Mouse (Mus musculus) midbrain, embryonic 16.5 days (tissue): ENCODE results near the gene Slc23a4. TPM values are rescaled to one million over a fixed set of nuclear protein-coding genes. Genes with fewer than 3 reads are reported as not detected.

Experiments used
- ATAC-seq: fragments of 200-750 bp; cut with Nextera tagmentation; 2 replicates; pipeline ENCODE4 v1.8.0; 2017; ENCODE audit warnings: moderate TSS enrichment
- H3K27ac ChIP-seq: fragments of 300-500 bp; sonication (generic); 2 replicates; pipeline ENCODE4 v1.5.1; 2014; ENCODE audit warnings: mild to moderate bottlenecking, low read length, mixed read lengths
- H3K27me3 ChIP-seq: fragments of 300-500 bp; sonication (generic); 2 replicates; pipeline ENCODE4 v1.6.1; 2014; ENCODE audit warnings: low read depth, low read length, mixed read lengths; ENCODE audit not compliant: control insufficient read depth, insufficient read depth
- H3K36me3 ChIP-seq: fragments of 300-500 bp; sonication (generic); 2 replicates; pipeline ENCODE4 v1.6.1; 2014; ENCODE audit warnings: mild to moderate bottlenecking, low read length, moderate library complexity, mixed read lengths; ENCODE audit not compliant: control insufficient read depth, insufficient read depth
- H3K4me1 ChIP-seq: fragments of 300-500 bp; sonication (generic); 2 replicates; pipeline ENCODE4 v1.6.1; 2014; ENCODE audit warnings: mild to moderate bottlenecking, low read length, mixed read lengths; ENCODE audit not compliant: control insufficient read depth, insufficient read depth
- H3K4me2 ChIP-seq: fragments of 300-500 bp; sonication (generic); 2 replicates; pipeline ENCODE4 v1.6.1; 2014; ENCODE audit warnings: mild to moderate bottlenecking, low read length, mixed read lengths
- H3K4me3 ChIP-seq: fragments of 300-500 bp; sonication (generic); 2 replicates; pipeline ENCODE4 v1.5.1; 2014; ENCODE audit warnings: low read depth, mild to moderate bottlenecking, low read length, moderate library complexity, mixed read lengths
- H3K9ac ChIP-seq: fragments of 300-500 bp; sonication (generic); 2 replicates; pipeline ENCODE4 v1.6.1; 2014; ENCODE audit warnings: low read depth, low read length, mixed read lengths
- H3K9me3 ChIP-seq: fragments of 300-500 bp; sonication (generic); replicated peaks from 2 replicates; pipeline ENCODE4 v1.6.1; 2014; ENCODE audit warnings: mild to moderate bottlenecking, low read length, mixed read lengths; ENCODE audit not compliant: control insufficient read depth, poor library complexity, severe bottlenecking
- WGBS: fragments of 180-500 bp; shearing (Covaris S2); extraction: QIAGEN DNeasy Blood & Tissue Kit; methylation state at CpG from one replicate; pipeline ENCODE4 v1.1.7; 2014; 5-methylcytosine and 5-hydroxymethylcytosine counted together
- polyA plus RNA-seq: library from polyadenylated mRNA; unstranded; fragments of >200 nt; fragmentation: Nextera tagmentation; extraction: Ambion mirVana; gene quantifications from 2 replicates; pipeline ENCODE4 v1.2.1, GENCODE M21; 2015

Slc23a4 gene
- polyA plus RNA-seq, 1 experiment from 2014 or later, result 0.92 TPM

- WGBS, result 86% methylated on average over 3 of the region's 3 CpGs
- H3K4me1 ChIP-seq, result no peaks in the 10 kb centered on the region
- no peak overlapping the region for H3K27ac ChIP-seq
- H3K9me3 ChIP-seq, result no peaks in the 10 kb centered on the region
- no peak for ATAC-seq
- no peaks in the 10 kb centered on the region for H3K36me3 ChIP-seq
- no peak overlapping the region for H3K4me3 ChIP-seq
- no peaks in the 10 kb centered on the region for H3K27me3 ChIP-seq
- no peak overlapping the region for H3K4me2 ChIP-seq
- no peak overlapping the region for H3K9ac ChIP-seq
These were observed 8.9 kb downstream of the Slc23a4 start for GRCm38 (mm10) chr6:34979291-34979690.

GRCm38 (mm10) chr6:34971181-34971580 lies 17.0 kb downstream of the Slc23a4 start:
- no peak overlapping the region for H3K9ac ChIP-seq
- H3K4me3 ChIP-seq, result no peak overlapping the region
- no peaks in the 10 kb centered on the region for H3K36me3 ChIP-seq
- H3K4me1 ChIP-seq, result no peaks in the 10 kb centered on the region
- no peak overlapping the region for H3K4me2 ChIP-seq
- H3K27me3 ChIP-seq, result no peaks in the 10 kb centered on the region
- H3K27ac ChIP-seq, result no peak overlapping the region
- WGBS, result 18% methylated on average over 3 of the region's 3 CpGs
- H3K9me3 ChIP-seq, result no peaks in the 10 kb centered on the region
- ATAC-seq, result no peak

- H3K9ac ChIP-seq, result no peak overlapping the region
- no peaks in the 10 kb centered on the region for H3K36me3 ChIP-seq
- WGBS, result 89% methylated on average over 6 of the region's 6 CpGs
- ATAC-seq, result no peak
- no peak overlapping the region for H3K27ac ChIP-seq
- H3K9me3 ChIP-seq, result no peaks in the 10 kb centered on the region
- H3K4me1 ChIP-seq, result no peaks in the 10 kb centered on the region
- H3K4me3 ChIP-seq, result no peak overlapping the region
- no peaks in the 10 kb centered on the region for H3K27me3 ChIP-seq
- H3K4me2 ChIP-seq, result no peak overlapping the region
These were observed 22.2 kb downstream of the Slc23a4 start for GRCm38 (mm10) chr6:34965819-34966539.

GRCm38 (mm10) chr6:34964550-34964949 lies 23.7 kb downstream of the Slc23a4 start:
- ATAC-seq, result no peak
- 91% methylated on average over 2 of the region's 2 CpGs for WGBS

GRCm38 (mm10) chr6:34959131-34959530 lies 29.1 kb downstream of the Slc23a4 start:
- no peaks in the 10 kb centered on the region for H3K4me1 ChIP-seq
- no peaks in the 10 kb centered on the region for H3K27me3 ChIP-seq
- 90% methylated on average over 7 of the region's 7 CpGs for WGBS
- H3K4me2 ChIP-seq, result no peak overlapping the region
- no peak for ATAC-seq
- no peaks in the 10 kb centered on the region for H3K9me3 ChIP-seq
- no peaks in the 10 kb centered on the region for H3K36me3 ChIP-seq
- no peak overlapping the region for H3K9ac ChIP-seq
- no peak overlapping the region for H3K27ac ChIP-seq
- H3K4me3 ChIP-seq, result no peak overlapping the region

More at GRCm38 (mm10) chr6:34964550-34964949, 23.7 kb downstream of the Slc23a4 start:
- H3K4me3 ChIP-seq, result no peak overlapping the region
- H3K27ac ChIP-seq, result no peak overlapping the region
- H3K36me3 ChIP-seq, result no peaks in the 10 kb centered on the region
- no peaks in the 10 kb centered on the region for H3K9me3 ChIP-seq
- H3K4me1 ChIP-seq, result no peaks in the 10 kb centered on the region
- no peaks in the 10 kb centered on the region for H3K27me3 ChIP-seq
- no peak overlapping the region for H3K4me2 ChIP-seq
- H3K9ac ChIP-seq, result no peak overlapping the region

GRCm38 (mm10) chr6:34955862-34956241 lies 32.4 kb downstream of the Slc23a4 start:
- Histone ChIP-seq H3K27me3 (no peaks in the 10 kb centered on the region), H3K36me3 (no peaks in the 10 kb centered on the region), H3K4me2 (peak overlapping the region; percentile 34; the same call in 1 of the 2 replicates), H3K9ac (no peak overlapping the region), H3K9me3 (no peaks in the 10 kb centered on the region), H3K4me3 (no peak overlapping the region), H3K27ac (no peak overlapping the region), H3K4me1 (no peaks in the 10 kb centered on the region)
- 39% methylated on average over 8 of the region's 8 CpGs for WGBS
- no peak for ATAC-seq

GRCm38 (mm10) chr6:34954926-34955861 lies 33.0 kb downstream of the Slc23a4 start:
- peak; percentile 66; the same call in 1 of the 2 replicates for ATAC-seq
- H3K4me3 ChIP-seq, result no peak overlapping the region
- no peaks in the 10 kb centered on the region for H3K36me3 ChIP-seq
- peak overlapping the region; percentile 34; the same call in 1 of the 2 replicates for H3K4me2 ChIP-seq
- 49% methylated on average over 18 of the region's 18 CpGs for WGBS
- no peak overlapping the region for H3K27ac ChIP-seq
- no peaks in the 10 kb centered on the region for H3K27me3 ChIP-seq
- 0 out of 2 replicates have a peak overlapping the region, but pooled peaks have one; percentile 14 for H3K9ac ChIP-seq
- no peaks in the 10 kb centered on the region for H3K4me1 ChIP-seq
- no peaks in the 10 kb centered on the region for H3K9me3 ChIP-seq

GRCm38 (mm10) chr6:34951956-34952667 lies 36.1 kb downstream of the Slc23a4 start:
- no peak overlapping the region for H3K9ac ChIP-seq
- H3K4me3 ChIP-seq, result no peak overlapping the region
- no peaks in the 10 kb centered on the region for H3K27me3 ChIP-seq
- H3K9me3 ChIP-seq, result no peaks in the 10 kb centered on the region
- H3K4me1 ChIP-seq, result no peaks in the 10 kb centered on the region
- H3K4me2 ChIP-seq, result no peak overlapping the region
- no peak for ATAC-seq
- no peaks in the 10 kb centered on the region for H3K36me3 ChIP-seq
- H3K27ac ChIP-seq, result no peak overlapping the region
- 76% methylated on average over 7 of the region's 7 CpGs for WGBS
